Mouse (Mus musculus): ENCODE measurements around the gene Plbd2.

DNA sequence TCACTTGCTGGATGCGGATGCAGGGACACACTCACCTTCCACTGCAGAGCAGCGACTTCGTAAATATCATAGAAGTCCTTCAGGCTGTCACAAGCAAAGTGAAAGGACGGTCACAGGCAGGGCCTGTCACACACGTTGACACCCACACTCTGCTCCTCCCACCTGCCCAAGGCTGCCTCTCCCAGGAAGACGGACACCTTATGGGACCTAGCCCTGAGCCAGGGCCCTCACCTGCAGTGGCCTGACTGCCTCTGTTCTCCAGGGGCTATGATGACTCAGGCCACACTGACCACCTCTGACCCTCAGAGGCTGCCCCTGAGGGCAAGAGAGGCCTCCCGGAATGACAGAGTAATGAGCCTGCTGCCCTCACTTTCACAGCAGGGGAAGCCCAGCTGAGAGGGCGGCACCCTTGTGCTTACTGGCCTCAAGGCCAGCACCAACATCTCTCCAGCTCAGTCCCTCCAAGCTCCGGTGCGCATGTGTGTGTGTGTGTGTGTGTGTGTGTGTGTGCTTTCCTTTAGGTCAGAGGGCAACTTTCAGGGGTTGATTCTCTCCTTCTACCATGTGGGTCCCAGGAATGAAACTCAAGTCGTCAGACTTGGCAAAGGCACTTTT, 44.9 kb upstream of the Plbd2 start:
- no peak for TF ChIP-seq POLR2A (IDR thresholded peaks at IDR 0.05; ENCODE audit: insufficient read length, low read depth)
- TF ChIP-seq USF1 (IDR thresholded peaks at IDR 0.05; ENCODE audit: low read depth): no peak
- no peak for TF ChIP-seq REST (IDR thresholded peaks at IDR 0.05; ENCODE audit: insufficient read depth, insufficient read length)
- TF ChIP-seq TCF12 (IDR thresholded peaks at IDR 0.05; ENCODE audit: insufficient read depth, poor library complexity, severe bottlenecking): no peak
- TF ChIP-seq SRF (IDR thresholded peaks at IDR 0.05; ENCODE audit: control insufficient read depth, insufficient read length, low read depth): no peak
- no peak for TF ChIP-seq CEBPB (IDR thresholded peaks at IDR 0.05; ENCODE audit: insufficient read depth, poor library complexity, severe bottlenecking)
- no peak for TF ChIP-seq MYOD1 (IDR thresholded peaks at IDR 0.05; ENCODE audit: control insufficient read depth in 1 of 3, insufficient read length in 2 of 3, low read depth in 2 of 3)
- TF ChIP-seq MAX (IDR thresholded peaks at IDR 0.05; ENCODE audit: low read depth): no peak
- no peak for TF ChIP-seq POLR2AphosphoS2 (IDR thresholded peaks at IDR 0.05; ENCODE audit: insufficient read length, low read depth)
- no peak for TF ChIP-seq E2F4 (IDR thresholded peaks at IDR 0.05; ENCODE audit: insufficient read depth)
- TF ChIP-seq MYOG (IDR thresholded peaks at IDR 0.05; ENCODE audit: control insufficient read depth in 1 of 3, insufficient read depth in 1 of 3, insufficient read length in 2 of 3, low read depth in 2 of 3): no peak
